Mouse (Mus musculus) frontal cortex, adult (tissue): ENCODE results near the gene Rilp.
A peak's percentile ranks its signal among the peaks of the same experiment; 100 is the strongest.

Source experiments
- ATAC-seq: cut with Nextera tagmentation; 2 replicates; pipeline ENCODE4 v1.9.2; 2017; ENCODE audit warnings: mild to moderate bottlenecking, moderate library complexity, mixed read lengths; ENCODE audit not compliant: low TSS enrichment

Rilp gene

GRCm38 (mm10) chr11:75557142-75557541, 47.2 kb downstream of the Rilp start:
- ATAC-seq: no peak

GRCm38 (mm10) chr11:75558101-75558500, 48.2 kb downstream of the Rilp start:
- ATAC-seq: no peak

GRCm38 (mm10) chr11:75559870-75560504, 50.1 kb downstream of the Rilp start:
- ATAC-seq: peak; percentile 44; the same call in 1 of the 2 replicates

GRCm38 (mm10) chr11:75560530-75561409, 50.9 kb downstream of the Rilp start:
- ATAC-seq: no peak

- ATAC-seq: no peak
These were observed 51.5 kb downstream of the Rilp start for GRCm38 (mm10) chr11:75561410-75561791.
